Mouse (Mus musculus): Measurements from ENCODE around the gene Ifi35.
"Not testable (repeated sequence)": the region's sequence is repeated elsewhere in the genome, so short reads cannot be mapped to it uniquely, and the experiment has no call there.

The Ifi35 gene

DNA sequence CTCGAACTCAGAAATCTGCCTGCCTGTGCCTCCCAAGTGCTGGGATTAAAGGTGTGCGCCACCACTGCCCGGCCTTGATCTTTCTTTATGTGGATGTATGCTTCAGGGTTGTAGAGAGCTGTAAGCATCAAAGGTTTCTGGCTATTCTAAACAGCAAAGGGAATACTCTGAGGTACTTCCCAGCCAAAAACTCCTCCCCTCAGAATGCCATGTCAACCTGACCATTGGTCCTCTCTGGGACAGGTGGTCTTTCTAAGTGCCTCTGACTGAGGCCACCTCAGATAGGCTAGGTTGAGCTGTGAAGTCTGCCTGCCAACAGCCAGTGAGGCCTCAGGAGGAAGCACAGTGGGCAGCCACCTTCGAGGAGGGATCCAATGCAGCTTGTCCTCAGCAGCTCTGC lies 692 bp downstream of the Ifi35 start:
- no peak for DNase-seq

GRCm38 (mm10) chr11:101449596-101449995 lies 1.4 kb downstream of the Ifi35 start:
- not testable (repeated sequence) for DNase-seq

DNA sequence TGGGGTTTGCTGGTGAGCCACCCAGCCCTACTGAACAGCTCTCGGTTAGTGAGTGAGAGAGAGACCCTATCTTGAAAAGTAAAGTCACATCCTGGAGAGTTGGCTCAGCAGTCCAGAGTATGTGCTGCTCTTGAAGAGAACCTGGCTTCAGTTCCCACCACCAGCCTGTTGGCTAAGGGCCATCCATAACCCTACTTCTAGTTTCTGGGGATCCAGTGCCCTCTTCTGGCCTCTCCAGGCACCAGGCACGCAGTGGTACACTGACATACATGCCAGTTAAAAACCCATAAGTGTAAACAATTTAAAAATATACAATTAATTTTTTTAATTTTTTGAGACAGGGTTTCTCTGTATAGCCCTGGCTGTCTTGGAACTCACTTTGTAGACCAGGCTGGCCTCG lies 2.2 kb downstream of the Ifi35 start:
- DNase-seq = peak; percentile 38

DNA sequence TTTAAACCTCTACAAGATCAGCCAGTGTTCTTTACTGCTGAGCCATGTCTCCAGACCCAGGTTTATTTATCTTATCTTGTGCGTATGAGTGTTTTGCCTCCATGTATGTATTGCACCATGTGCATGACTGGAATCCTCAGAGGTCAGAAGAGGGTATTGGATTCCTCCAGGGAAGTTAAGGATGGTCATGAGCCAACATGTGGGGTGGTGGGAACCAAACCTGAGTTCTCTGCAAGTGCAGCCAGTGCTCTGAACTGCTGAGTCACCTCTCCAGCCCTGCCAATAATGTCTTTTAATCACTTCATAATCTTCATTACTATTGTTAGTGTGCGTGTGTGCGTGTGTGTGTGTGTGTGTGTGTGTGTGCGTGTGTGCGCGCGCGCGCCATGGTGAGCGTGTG lies 3.3 kb downstream of the Ifi35 start:
- no peak for DNase-seq

DNA sequence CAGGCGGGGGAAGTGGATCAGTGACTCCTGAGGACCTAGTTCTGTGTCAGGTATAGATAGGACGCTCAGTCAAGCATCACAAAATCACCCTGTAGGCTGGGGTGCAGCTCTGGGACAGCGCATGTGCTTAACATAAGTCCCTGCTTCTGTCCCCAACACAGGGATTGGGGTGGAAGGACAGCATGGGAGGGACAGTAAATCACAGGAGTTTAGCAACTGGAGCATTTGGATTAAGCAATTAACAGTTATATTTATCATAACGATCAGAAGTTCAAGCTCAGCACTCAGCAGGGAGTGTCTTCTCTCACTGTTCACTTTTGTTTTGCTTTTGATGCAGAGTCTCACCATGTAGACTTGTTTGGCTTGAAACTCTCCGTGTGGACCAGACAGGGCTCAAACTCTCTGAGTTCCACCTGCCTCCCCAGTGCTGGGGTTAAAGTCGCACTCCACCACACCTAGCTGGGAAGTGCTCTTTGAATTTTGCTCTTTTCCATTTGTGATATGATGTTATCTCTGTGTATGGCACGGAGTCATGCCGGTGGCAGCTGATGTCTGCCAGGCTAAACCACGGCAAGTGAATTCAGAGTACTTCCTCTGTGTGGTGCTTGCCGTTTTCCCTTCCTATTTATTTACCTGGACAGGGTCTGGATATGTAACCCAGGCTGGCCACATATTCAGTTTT lies 4.0 kb downstream of the Ifi35 start:
- DNase-seq = no peak

- no peak for DNase-seq
These were observed 6.5 kb downstream of the Ifi35 start for GRCm38 (mm10) chr11:101454702-101455101.

DNA sequence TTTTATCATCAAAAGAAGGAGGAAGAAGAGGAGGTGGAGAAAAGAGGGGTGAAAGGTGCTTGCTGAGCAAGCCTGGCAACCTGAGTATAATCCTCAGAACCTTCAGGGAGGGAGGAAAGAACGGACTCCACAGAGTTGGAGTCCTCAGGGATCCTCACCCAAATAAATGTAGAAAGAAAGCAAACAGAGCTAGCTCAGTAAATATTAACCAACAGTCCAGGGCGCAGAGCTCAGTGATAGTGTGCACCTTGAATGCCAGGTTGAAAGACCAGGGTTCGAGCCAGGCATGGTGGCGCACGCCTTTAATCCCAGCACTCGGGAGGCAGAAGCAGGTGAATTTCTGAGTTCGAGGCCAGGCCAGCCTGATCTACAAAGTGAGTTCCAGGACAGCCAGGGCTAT lies 7.4 kb downstream of the Ifi35 start:
- no peak for DNase-seq

GRCm38 (mm10) chr11:101457631-101458030 lies 9.4 kb downstream of the Ifi35 start:
- DNase-seq = no peak

GRCm38 (mm10) chr11:101458217-101458616 lies 10.0 kb downstream of the Ifi35 start:
- DNase-seq = no peak

DNA sequence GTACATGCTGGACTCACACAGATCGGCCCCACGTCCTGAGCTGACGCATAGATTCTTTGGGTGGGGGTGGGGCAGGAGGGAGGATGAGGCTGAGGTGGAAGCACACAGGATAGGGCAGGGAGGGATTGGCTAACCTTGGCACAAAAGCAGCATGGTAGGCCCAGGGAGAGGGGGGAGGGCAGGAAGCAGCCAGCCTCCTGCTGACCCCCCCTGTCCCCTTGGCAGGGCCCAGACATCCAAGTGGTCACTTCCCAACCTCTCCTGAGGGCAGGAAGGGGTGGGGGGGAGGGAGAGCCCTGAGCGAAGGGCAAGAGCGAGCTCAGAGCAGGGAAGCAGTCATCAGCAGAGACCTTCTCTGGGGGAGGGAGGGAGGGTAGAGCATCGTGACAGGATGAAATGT lies 11.5 kb downstream of the Ifi35 start:
- no peak for DNase-seq

DNA sequence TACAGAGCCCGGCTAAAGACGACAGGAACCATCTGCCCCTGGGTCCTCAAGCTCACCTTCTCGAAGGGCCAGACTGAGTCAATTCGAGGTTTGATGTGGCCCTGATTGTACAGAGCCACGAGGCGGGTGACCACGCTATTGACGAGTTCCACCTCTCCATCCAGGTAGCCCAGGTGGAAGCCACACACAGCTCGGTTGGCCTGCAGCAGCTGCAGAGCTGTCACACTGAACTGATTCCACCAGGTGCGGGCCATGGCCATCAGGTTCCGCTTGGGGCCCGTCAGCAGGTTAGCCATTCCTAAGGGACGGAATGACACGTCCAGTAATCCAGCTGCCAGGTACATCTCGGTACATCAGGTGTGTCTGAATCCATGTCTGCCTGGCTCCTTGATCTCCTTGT lies 12.1 kb downstream of the Ifi35 start:
- DNase-seq = no peak

- DNase-seq = no peak
These were observed 13.9 kb downstream of the Ifi35 start for GRCm38 (mm10) chr11:101462141-101462540.

- no peak for DNase-seq
These were observed 14.6 kb downstream of the Ifi35 start for GRCm38 (mm10) chr11:101462583-101463440.

DNA sequence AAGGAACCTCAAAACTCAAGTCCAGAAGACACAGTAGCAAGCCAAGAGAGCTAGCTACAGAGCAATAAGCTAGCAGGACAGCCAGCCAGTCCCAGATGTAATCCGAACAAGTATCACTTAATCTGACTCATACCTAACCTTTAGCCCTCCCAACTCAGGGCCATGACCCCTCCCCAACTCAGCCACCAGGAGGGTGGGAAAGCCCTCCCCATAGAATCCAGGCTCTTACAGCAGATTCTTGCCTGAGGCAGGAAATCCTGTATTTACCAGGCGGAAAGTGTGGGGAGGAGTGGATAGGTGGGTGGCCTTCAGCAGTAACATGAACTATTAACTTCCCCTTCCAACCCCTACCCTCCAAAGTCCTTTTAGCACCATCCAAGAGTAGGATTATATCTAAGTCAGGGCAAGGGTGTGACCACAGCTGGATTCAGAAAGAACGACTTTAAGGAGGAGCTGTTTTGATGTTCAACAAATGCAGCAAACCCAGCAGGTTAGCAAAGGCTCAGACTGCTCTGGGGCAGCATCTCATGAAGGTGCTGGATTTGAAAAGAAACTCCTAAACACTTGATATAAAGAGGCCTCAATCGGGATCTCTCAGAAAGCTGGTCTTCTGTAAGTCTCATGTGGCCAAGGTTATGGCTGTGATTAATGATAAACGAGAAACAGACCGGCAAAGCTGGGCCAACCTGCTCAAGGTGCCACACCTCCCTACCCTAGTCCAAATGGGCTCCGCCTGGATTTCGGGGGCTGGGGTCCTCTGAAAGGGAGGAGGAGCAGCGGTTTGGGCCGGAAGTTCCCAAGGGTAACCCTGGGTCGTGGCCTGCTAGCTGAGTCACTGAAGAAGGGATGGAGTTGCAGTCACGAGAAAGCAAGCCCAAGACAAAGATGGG lies 16.2 kb downstream of the Ifi35 start, which contains the start of gene Rnd2:
Gene Rnd2 (plus strand): TSS at position 789 of the 890 bp plus-strand sequence.
- DNase-seq = no peak

GRCm38 (mm10) chr11:101465101-101465868 lies 17.1 kb downstream of the Ifi35 start:
- peak; percentile 51 for DNase-seq

GRCm38 (mm10) chr11:101465869-101466551 lies 17.8 kb downstream of the Ifi35 start, which contains the start of gene Vat1:
Gene Vat1, minus strand, starts transcription at chr11:101466230.
- DNase-seq = peak; percentile 69

GRCm38 (mm10) chr11:101466552-101466950 lies 18.3 kb downstream of the Ifi35 start:
- DNase-seq = not testable (repeated sequence)

DNA sequence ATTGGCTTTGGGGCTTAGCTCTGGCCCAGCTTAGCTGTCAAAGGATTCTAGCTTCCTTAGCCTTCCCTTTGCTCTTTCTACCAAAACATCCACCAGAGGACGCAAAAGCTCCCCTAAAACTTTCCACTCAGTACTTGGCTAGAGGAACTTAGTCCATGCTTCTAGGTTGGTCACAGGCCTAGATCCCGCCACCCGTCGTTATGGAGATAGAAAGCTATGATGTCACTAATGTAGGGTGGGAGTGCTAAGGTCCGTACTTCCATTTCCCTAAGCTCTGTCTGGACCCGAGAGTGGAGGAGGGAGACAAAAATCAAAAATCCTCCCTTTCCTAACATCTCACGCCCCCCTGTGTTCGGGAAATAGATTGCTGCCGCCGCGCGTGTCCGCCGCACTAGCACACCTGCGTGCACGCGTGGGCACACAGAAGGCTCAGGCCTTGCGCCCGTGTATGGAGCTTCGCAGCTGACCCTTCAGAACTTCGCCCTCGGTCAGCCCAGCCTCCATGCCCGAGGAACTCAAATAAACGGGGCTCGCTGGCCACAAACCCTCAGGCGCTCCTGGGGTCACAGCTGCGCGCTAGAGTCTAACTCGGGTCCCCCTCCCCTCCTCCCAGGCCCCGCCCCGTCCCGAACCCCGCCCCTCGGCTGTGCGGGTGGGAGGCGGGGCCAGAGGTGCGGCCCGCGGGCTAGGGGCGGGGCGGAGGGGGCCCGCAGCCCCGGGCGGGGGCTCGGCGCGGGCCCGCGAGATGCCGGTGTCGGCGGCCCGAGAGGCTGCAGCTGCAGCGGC lies 19.5 kb downstream of the Ifi35 start:
- DNase-seq = peak; percentile 80

- DNase-seq = no peak
These were observed 20.1 kb downstream of the Ifi35 start for GRCm38 (mm10) chr11:101468263-101468688.

- no peak for DNase-seq
These were observed 20.5 kb downstream of the Ifi35 start for GRCm38 (mm10) chr11:101468731-101469130.

GRCm38 (mm10) chr11:101469155-101469554 lies 20.9 kb downstream of the Ifi35 start:
- no peak for DNase-seq

Data from thymus, postnatal 25 days (tissue).